Mouse (Mus musculus) embryonic facial prominence, embryonic 14.5 days (tissue): ENCODE measurements at regions not wholly inside any gene's neighbourhood (a gene's known extent, or its start where the extent isn't known, plus 50 kb on each side); places are given as distances from the start of the nearest gene placed in this dataset.
A peak's percentile ranks its signal among the peaks of the same experiment; 100 is the strongest.

Source experiments
- ATAC-seq: fragments of 200-750 bp; cut with Nextera tagmentation; 2 replicates; pipeline ENCODE4 v1.8.0; 2017; ENCODE audit warnings: low read depth, moderate number of reproducible peaks, moderate TSS enrichment
- DNase-seq: peaks from one replicate; pipeline ENCODE4 v3.0.0-alpha.2; 2015; ENCODE audit warnings: low spot score
- H3K27ac ChIP-seq: fragments of 300-500 bp; sonication (generic); replicated peaks from 2 replicates; pipeline ENCODE4 v1.5.1; 2014; ENCODE audit warnings: low read depth, mild to moderate bottlenecking, low read length, moderate library complexity
- H3K27me3 ChIP-seq: fragments of 300-500 bp; sonication (generic); replicated peaks from 2 replicates; pipeline ENCODE4 v1.6.1; 2014; ENCODE audit warnings: low read length; ENCODE audit not compliant: control insufficient read depth, insufficient read depth
- H3K36me3 ChIP-seq: fragments of 300-500 bp; sonication (generic); 2 replicates; pipeline ENCODE4 v1.6.1; 2014; ENCODE audit warnings: low read length, mixed read lengths; ENCODE audit not compliant: control insufficient read depth, insufficient read depth
- H3K4me1 ChIP-seq: fragments of 300-500 bp; sonication (generic); 2 replicates; pipeline ENCODE4 v1.6.1; 2014; ENCODE audit warnings: antibody characterized with exemption, low read length; ENCODE audit not compliant: control insufficient read depth, insufficient read depth
- H3K4me2 ChIP-seq: fragments of 300-500 bp; sonication (generic); 2 replicates; pipeline ENCODE4 v1.6.1; 2014; ENCODE audit warnings: low read depth, mild to moderate bottlenecking, low read length, moderate library complexity, mixed read lengths
- H3K4me3 ChIP-seq: fragments of 300-500 bp; sonication (generic); 2 replicates; pipeline ENCODE4 v1.5.1; 2014; ENCODE audit warnings: low read depth, mild to moderate bottlenecking, low read length
- H3K9ac ChIP-seq: fragments of 300-500 bp; sonication (generic); 2 replicates; pipeline ENCODE4 v1.6.1; 2014; ENCODE audit warnings: low read depth, mild to moderate bottlenecking, low read length, moderate library complexity, mixed read lengths
- H3K9me3 ChIP-seq: fragments of 300-500 bp; sonication (generic); 2 replicates; pipeline ENCODE4 v1.6.1; 2016; ENCODE audit warnings: low read length; ENCODE audit not compliant: control insufficient read depth
- WGBS: fragments of 180-500 bp; shearing (Covaris S2); extraction: QIAGEN DNeasy Blood & Tissue Kit; methylation state at CpG from one replicate; pipeline ENCODE4 v1.1.7; 2014; 5-methylcytosine and 5-hydroxymethylcytosine counted together

GRCm38 (mm10) chr8:51764204-51764603, 1747.3 kb upstream of the Aga start:
- no peak overlapping the region for H3K4me2 ChIP-seq
- no peak for DNase-seq

DNA sequence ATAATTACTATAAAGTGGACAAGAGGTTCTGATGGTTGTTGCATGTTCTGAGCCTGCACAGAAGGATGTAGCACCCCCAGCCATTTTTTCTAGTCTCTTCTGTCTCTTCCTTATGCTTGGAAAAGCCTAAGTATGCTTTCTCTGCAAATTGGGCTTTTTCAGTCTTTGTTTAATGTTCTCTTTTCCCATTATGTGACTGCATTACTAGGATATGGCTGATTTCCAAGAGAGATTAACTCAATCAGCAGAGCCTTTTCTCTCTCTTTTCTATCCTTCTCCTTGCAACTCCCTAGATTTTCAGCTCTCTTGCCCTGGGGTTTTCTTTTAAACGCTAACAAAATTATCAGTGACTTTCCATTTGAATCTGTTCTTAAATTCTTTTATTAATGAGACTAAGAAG, 1702.1 kb upstream of the Aga start:
- no peak overlapping the region for H3K27ac ChIP-seq
- 44% methylated on average over 1 of the region's 1 CpGs for WGBS
- ATAC-seq (no peak), DNase-seq (peak; percentile 25)
- H3K4me1 ChIP-seq = no peaks in the 10 kb centered on the region
- no peaks in the 10 kb centered on the region for H3K36me3 ChIP-seq
- no peaks in the 10 kb centered on the region for H3K27me3 ChIP-seq
- H3K4me3 ChIP-seq = no peak overlapping the region
- H3K9ac ChIP-seq = no peak overlapping the region
- H3K4me2 ChIP-seq = no peak overlapping the region
- no peaks in the 10 kb centered on the region for H3K9me3 ChIP-seq

More at GRCm38 (mm10) chr8:51764204-51764603, 1747.3 kb upstream of the Aga start:
- no peak for ATAC-seq
- no peak overlapping the region for H3K9ac ChIP-seq
- no peaks in the 10 kb centered on the region for H3K4me1 ChIP-seq
- WGBS = 86% methylated on average over 3 of the region's 3 CpGs
- no peak overlapping the region for H3K27ac ChIP-seq
- no peaks in the 10 kb centered on the region for H3K27me3 ChIP-seq
- H3K36me3 ChIP-seq = no peaks in the 10 kb centered on the region
- no peak overlapping the region for H3K4me3 ChIP-seq
- H3K9me3 ChIP-seq = no peaks in the 10 kb centered on the region
